Mouse (Mus musculus) forelimb bud, embryonic 11.5 days (tissue): ENCODE results near the gene Itih4.
A peak's percentile ranks its signal among the peaks of the same experiment; 100 is the strongest.

Source experiments
- DNase-seq: peaks from one replicate; pipeline ENCODE4 v3.0.0-alpha.2; 2012; ENCODE audit warnings: low read depth, low spot score

Gene Itih4

GRCm38 (mm10) chr14:30942254-30942653, 56.0 kb downstream of the Itih4 start:
- no peak for DNase-seq

GRCm38 (mm10) chr14:30943038-30943437, 56.8 kb downstream of the Itih4 start, which contains the start of gene Itih1:
Gene Itih1 (minus strand): TSS chr14:30943289.
- DNase-seq, result no peak

DNA sequence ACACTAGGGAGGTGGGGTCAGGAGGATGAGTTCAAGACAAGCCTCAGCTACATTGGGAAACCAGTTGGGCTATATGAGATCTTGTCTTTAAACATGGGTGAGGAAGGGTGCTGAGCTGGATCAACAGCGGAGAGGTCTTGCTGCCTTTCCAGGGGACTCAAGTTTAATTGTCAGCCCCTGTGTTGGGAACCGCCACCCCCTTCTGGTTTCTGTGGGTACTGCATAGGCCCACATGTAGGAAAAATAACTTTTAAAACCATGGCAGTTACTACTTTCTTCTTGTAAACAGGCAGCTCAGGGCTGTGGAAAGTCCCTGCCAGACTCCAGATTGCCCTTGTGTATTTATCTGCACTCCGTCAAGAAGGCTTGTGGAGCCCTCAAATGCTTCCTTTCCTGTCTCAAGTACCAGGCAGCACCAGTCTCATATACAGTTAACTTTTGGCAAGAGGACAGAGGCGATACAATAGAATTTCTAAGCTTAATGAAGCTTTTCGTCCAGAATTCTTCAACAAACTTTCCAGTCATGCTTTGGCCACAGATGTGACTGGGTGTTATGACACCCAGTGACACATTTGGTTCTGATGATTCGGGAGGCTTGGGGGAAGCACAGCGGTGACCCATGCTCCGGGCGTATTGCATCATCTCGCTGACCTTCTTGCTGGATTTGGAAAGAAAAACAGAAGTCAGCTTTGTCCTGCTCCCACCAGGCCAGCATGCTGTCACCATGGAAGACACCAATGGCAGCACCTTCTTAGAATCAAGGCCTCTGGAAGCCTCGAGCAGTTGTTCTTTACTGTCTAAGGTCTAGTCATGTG, 57.8 kb downstream of the Itih4 start:
- DNase-seq, result peak; percentile 48

- no peak for DNase-seq
Observed at GRCm38 (mm10) chr14:30944745-30945144, 58.5 kb downstream of the Itih4 start.

DNA sequence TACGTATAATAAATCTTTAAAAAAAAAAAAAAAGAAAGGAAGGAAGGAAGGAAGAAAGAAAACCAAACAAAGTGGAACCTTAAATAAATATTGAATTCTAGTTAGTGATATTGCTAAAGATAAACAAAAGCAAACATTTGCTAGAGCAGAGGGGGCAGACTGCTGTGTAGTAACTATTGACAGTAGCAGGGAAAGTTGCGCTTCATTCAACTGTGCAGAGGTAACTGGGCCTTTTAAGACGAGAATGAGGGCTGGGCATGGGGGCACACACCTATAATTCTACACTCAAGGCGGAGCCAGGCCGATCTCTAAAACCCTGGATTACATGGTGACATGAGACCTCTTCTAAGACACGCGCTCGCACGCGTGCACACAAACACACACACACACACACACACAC, 63.7 kb downstream of the Itih4 start:
- DNase-seq, result no peak

GRCm38 (mm10) chr14:30951154-30951825, 65.0 kb downstream of the Itih4 start, which contains the start of gene Nek4:
Gene Nek4 (plus strand): TSS chr14:30951377.
- DNase-seq, result peak; percentile 97
